Comparison of ENCODE assay signal across 8 mouse cellular contexts in genomic region chr11:109320361-109320933, GRCm38 (mm10). TPM values are rescaled to one million over a fixed set of nuclear protein-coding genes. Genes with fewer than 3 reads are reported as not detected.
DNase-seq lines count a peak whose midpoint lies in the region; ATAC-seq and TF ChIP-seq lines count a peak whose summit lies in the region.

No protein-coding gene starts in this region.

- no peak overlapping the region for H3K4me3 ChIP-seq in cerebellum, adult 2 months (replicated peaks; ENCODE audit: insufficient read depth, low read depth, low read length)
- H3K4me3 ChIP-seq in hindbrain, embryonic 15.5 days = no peak overlapping the region
- no peak overlapping the region for H3K4me3 ChIP-seq in limb, embryonic 10.5 days

- peak overlapping the region; percentile 69 for H3K27ac ChIP-seq in cerebellum, adult 2 months (ENCODE audit: insufficient read depth, low read length)
- H3K27ac ChIP-seq in hindbrain, embryonic 15.5 days (replicated peaks) = peak overlapping the region; percentile 58
- H3K27ac ChIP-seq in limb, embryonic 10.5 days = 0 out of 2 replicates have a peak overlapping the region, but pooled peaks have one; percentile 9

- no peak for TF ChIP-seq CTCF in cerebellum, adult 2 months (IDR thresholded peaks at IDR 0.05; ENCODE audit: borderline replicate concordance, insufficient read depth, low read depth, low read length)

- H3K36me3 ChIP-seq in hindbrain, embryonic 15.5 days = no peaks in the 10 kb centered on the region
- H3K36me3 ChIP-seq in limb, embryonic 10.5 days = no peaks in the 10 kb centered on the region

- WGBS in cerebellum, adult 2 months = 9% methylated on average over 8 of the region's 8 CpGs
- WGBS in hindbrain, embryonic 15.5 days = 32% methylated on average over 8 of the region's 8 CpGs
- 41% methylated on average over 8 of the region's 8 CpGs for WGBS in limb, embryonic 10.5 days

- no peaks in the 10 kb centered on the region for H3K27me3 ChIP-seq in cerebellum, adult 2 months (ENCODE audit: control insufficient read depth, insufficient read depth, low read length)
- H3K27me3 ChIP-seq in hindbrain, embryonic 15.5 days = 0 out of 2 replicates have a peak, but pooled peaks cover 5% of the 10 kb centered on the region
- 0 out of 2 replicates have a peak, but pooled peaks cover 2% of the 10 kb centered on the region for H3K27me3 ChIP-seq in limb, embryonic 10.5 days (ENCODE audit: low read depth, poor library complexity, severe bottlenecking)

- peaks cover 13% of the 10 kb centered on the region; the same call in 1 of the 2 replicates for H3K4me1 ChIP-seq in cerebellum, adult 2 months (ENCODE audit: control insufficient read depth, insufficient read depth, low read length)
- H3K4me1 ChIP-seq in hindbrain, embryonic 15.5 days (replicated peaks) = peaks cover 4% of the 10 kb centered on the region; the same call in 1 of the 2 replicates
- peaks cover 4% of the 10 kb centered on the region for H3K4me1 ChIP-seq in limb, embryonic 10.5 days

- DNase-seq in heart, postnatal 4 days = peak; percentile 32
- no peak for DNase-seq in heart, adult 11 months
- DNase-seq in cerebellum, adult 2 months = peak; percentile 82 to 86
- no peak for DNase-seq in limb, embryonic 10.5 days (ENCODE audit: low spot score)
- no peak for DNase-seq in urinary bladder, adult 2 months (ENCODE audit: low spot score)
- DNase-seq in heart, adult 8-10 months (ENCODE audit: low spot score) = no peak

- no peak for TF ChIP-seq POLR2A in cerebellum, adult 2 months (IDR thresholded peaks at IDR 0.05; ENCODE audit: borderline replicate concordance, insufficient read depth, low read length)

- H3K9ac ChIP-seq in hindbrain, embryonic 15.5 days = no peak overlapping the region

- no peaks in the 10 kb centered on the region for H3K9me3 ChIP-seq in hindbrain, embryonic 15.5 days
- H3K9me3 ChIP-seq in limb, embryonic 10.5 days (replicated peaks) = no peaks in the 10 kb centered on the region

- ATAC-seq in hindbrain, embryonic 15.5 days (ENCODE audit: low FRiP score, low read depth) = peak; percentile 93
- no peak for ATAC-seq in activated CD4-positive, CD25-positive, alpha-beta regulatory T cell, adult 4 months

- no peak overlapping the region for H3K4me2 ChIP-seq in hindbrain, embryonic 15.5 days

RNA-seq across cellular contexts. Expression of gene Rgs9, which starts 22.5 kb away (rescaled TPM):
- total RNA-seq in heart, postnatal 4 days (2021) = 1 to 10 TPM in 1 of 2 experiments, under 1 TPM in 1; 0.79 to 1.6 TPM
- polyA plus RNA-seq in cerebellum, adult 2 months (2012; rRNA removed) = 5.3 and 6.2 TPM in 2 replicates
- 11.8 and 12.4 TPM in 2 replicates for polyA plus RNA-seq in hindbrain, embryonic 15.5 days (2015; fragmentation: Nextera tagmentation; extraction: Ambion mirVana)
- 2.1 and 4.2 TPM in 2 replicates for polyA plus RNA-seq in limb, embryonic 10.5 days (2016; fragmentation: Nextera tagmentation; extraction: Ambion mirVana)
- polyA plus RNA-seq in urinary bladder, adult 2 months (2012; rRNA removed) = 1.8 and 1.9 TPM in 2 replicates
- polyA plus RNA-seq in activated CD4-positive, CD25-positive, alpha-beta regulatory T cell, adult 4 months (2017; shearing (Covaris generic)) = 1 to 10 TPM; 3.3 to 5.5 TPM
- under 1 TPM; 0.09 to 0.34 (median 0.16) TPM for total RNA-seq in heart, adult 8-10 months (2022)

RNA-seq across cellular contexts. Expression of gene Gna13, which starts 42.2 kb away (rescaled TPM):
- total RNA-seq in heart, postnatal 4 days (2021) = 10 to 100 TPM; 42.7 to 49.0 TPM
- 35.6 and 37.5 TPM in 2 replicates for polyA plus RNA-seq in cerebellum, adult 2 months (2012; rRNA removed)
- polyA plus RNA-seq in hindbrain, embryonic 15.5 days (2015; fragmentation: Nextera tagmentation; extraction: Ambion mirVana) = 19.4 and 19.9 TPM in 2 replicates
- 20.1 and 20.6 TPM in 2 replicates for polyA plus RNA-seq in limb, embryonic 10.5 days (2016; fragmentation: Nextera tagmentation; extraction: Ambion mirVana)
- polyA plus RNA-seq in urinary bladder, adult 2 months (2012; rRNA removed) = 26.0 and 28.9 TPM in 2 replicates
- polyA plus RNA-seq in activated CD4-positive, CD25-positive, alpha-beta regulatory T cell, adult 4 months (2017; shearing (Covaris generic)) = 10 to 100 TPM; 56.6 to 64.4 TPM
- 10 to 100 TPM; 25.4 to 29.3 (median 27.4) TPM for total RNA-seq in heart, adult 8-10 months (2022)

Comparison
In these comparisons a context has a peak if more than half of its experiments do, and no peak if none do; other contexts are left out.
1. DNase-seq: peak in heart, postnatal 4 days (single experiment) and cerebellum, adult 2 months (2 of 2); none in heart, adult 11 months (single experiment), limb, embryonic 10.5 days (single experiment), urinary bladder, adult 2 months (single experiment) and heart, adult 8-10 months (single experiment).
2. H3K27ac ChIP-seq: peak in every context shown above with its lines; median percentile 69 in cerebellum, adult 2 months; 58 in hindbrain, embryonic 15.5 days; 9 in limb, embryonic 10.5 days.